Mouse (Mus musculus) heart, postnatal 4 days (tissue): ENCODE results near the gene Arpc5l. TPM values are rescaled to one million over a fixed set of nuclear protein-coding genes. Genes with fewer than 3 reads are reported as not detected.

Experiments
- total RNA-seq, 2 experiments: library from RNA; stranded (reverse); gene quantifications; 2 replicates each; pipeline ENCODE4 v1.2.3; 2021

Arpc5l gene
- total RNA-seq, 2 experiments from 2014 or later: 51.9 to 55.6 TPM

Other genes starting within 250 kb of the Arpc5l start
- 1 to 10 TPM; 2.1 to 2.6 TPM for gene Nr6a1, start 77.7 kb upstream of the Arpc5l start, total RNA-seq
- gene Olfml2a, start 73.4 kb upstream of the Arpc5l start, total RNA-seq: 10 to 100 TPM; 18.3 to 18.5 TPM
- gene Wdr38, start 7.9 kb upstream of the Arpc5l start, total RNA-seq: under 1 TPM; 0.11 to 0.17 TPM
- 100 to 1,000 TPM; 455 to 469 TPM for gene Rpl35, start 276 bp downstream of the Arpc5l start, total RNA-seq
- 10 to 100 TPM; 20.0 to 22.4 TPM for gene Golga1, start 60.2 kb downstream of the Arpc5l start, total RNA-seq
- gene Scai, start 185.4 kb downstream of the Arpc5l start, total RNA-seq: 10 to 100 TPM; 11.1 to 11.4 TPM
- gene Ppp6c, start 221.1 kb downstream of the Arpc5l start, total RNA-seq: 10 to 100 TPM; 63.1 to 68.1 TPM